Mouse (Mus musculus) C2C12 (cell line): ENCODE measurements around the gene Rtl1.

Source experiments
- CTCF ChIP-seq: IDR thresholded peaks from one replicate; pipeline ENCODE4 v1.5.1; 2011; ENCODE audit not compliant: control insufficient read depth, insufficient read depth, insufficient read length
- FOSL1 ChIP-seq: IDR thresholded peaks from one replicate; pipeline ENCODE4 v1.8.0; 2011; ENCODE audit warnings: mild to moderate bottlenecking, low read length; ENCODE audit not compliant: poor library complexity, insufficient read depth, severe bottlenecking
- MYOD1 ChIP-seq: IDR thresholded peaks from one replicate; pipeline ENCODE4 v1.6.1; 2011; ENCODE audit warnings: low read depth; ENCODE audit not compliant: control insufficient read depth, insufficient read length
- USF1 ChIP-seq: IDR thresholded peaks from one replicate; pipeline ENCODE4 v1.6.1; 2011; ENCODE audit warnings: low read depth, mild to moderate bottlenecking, control low read depth, moderate library complexity

DNA sequence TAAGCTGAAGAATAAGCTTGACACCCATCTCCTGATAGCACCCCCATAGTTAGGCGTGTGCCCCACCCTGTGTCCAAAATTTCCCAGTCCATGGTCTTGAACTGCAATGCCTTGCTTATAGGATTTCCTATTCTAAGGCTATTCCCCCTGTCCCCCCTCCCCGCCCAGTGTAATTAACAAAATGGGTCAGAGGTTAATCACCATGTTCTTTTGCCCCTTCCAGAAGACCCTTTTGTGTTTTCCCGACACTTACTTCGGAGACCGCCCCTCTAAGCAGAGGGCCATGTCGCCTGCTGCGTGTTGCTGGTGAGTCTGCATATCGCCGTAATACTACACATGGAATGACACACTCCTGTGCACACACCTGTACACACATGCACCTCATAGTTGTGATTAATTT is 7.1 kb upstream of the Rtl1 start:
- TF ChIP-seq CTCF (no peak), USF1 (no peak), MYOD1 (no peak), FOSL1 (no peak)
